Mouse (Mus musculus) olfactory bulb, adult 2 months (tissue): ENCODE measurements around the gene Enox1.

Experiments used
- CTCF ChIP-seq: fragments of 200-500 bp; IDR thresholded peaks from 2 replicates; pipeline ENCODE4 v1.5.1; 2012; ENCODE audit warnings: low read depth, mild to moderate bottlenecking, low read length, moderate library complexity; ENCODE audit not compliant: insufficient read depth
- POLR2A ChIP-seq: fragments of 200-500 bp; IDR thresholded peaks from 2 replicates; pipeline ENCODE4 v1.6.1; 2012; ENCODE audit warnings: mild to moderate bottlenecking, low read depth, low read length, moderate library complexity; ENCODE audit not compliant: insufficient read depth

DNA sequence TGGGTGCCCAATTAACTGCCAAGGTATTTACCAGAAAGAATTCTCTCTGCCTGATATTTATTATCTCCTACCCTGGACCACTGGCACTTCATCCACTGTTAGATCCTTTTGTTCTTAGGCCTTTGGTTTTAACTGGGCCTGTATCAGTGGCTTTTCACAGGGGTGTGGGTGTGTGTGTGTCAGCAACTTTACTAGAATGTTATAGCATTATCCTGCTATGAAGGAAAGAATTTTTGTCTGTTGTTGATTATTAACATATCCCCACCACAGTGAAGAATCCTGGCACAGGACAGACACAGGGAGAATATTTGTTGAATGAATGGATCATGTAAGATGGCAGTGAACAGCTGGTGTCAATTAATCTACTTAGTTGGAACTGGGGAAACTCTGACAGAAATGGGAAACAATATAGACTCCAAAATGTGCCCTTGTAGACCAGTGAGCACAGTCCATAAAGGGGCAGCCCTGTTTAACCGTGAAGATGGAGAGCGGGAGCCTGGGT, 40.9 kb downstream of the Enox1 start:
- TF ChIP-seq CTCF (no peak), POLR2A (no peak)
